Mouse (Mus musculus) MEL (cell line): ENCODE measurements around the gene Gm49721.
"Not testable (repeated sequence)": the region's sequence is repeated elsewhere in the genome, so short reads cannot be mapped to it uniquely, and the experiment has no call there.

ENCODE experiments used
- CHD1 ChIP-seq: IDR thresholded peaks from 2 replicates; pipeline ENCODE4 v1.6.1; 2012; ENCODE audit warnings: low read depth, mild to moderate bottlenecking, inconsistent platforms, low read length, improper control_type of control experiment
- CTCF ChIP-seq, 3 experiments: IDR thresholded peaks in 2 of 3; conservative IDR thresholded peaks in 1 of 3; 2 replicates each; pipeline ENCODE4 v1.5.1; 2011 to 2012; ENCODE audit warnings: low read length in 3 of 3, low read depth in 2 of 3, mild to moderate bottlenecking in 2 of 3, improper control_type of control experiment in 1 of 3, inconsistent platforms in 1 of 3, mixed read lengths in 1 of 3, moderate library complexity in 1 of 3; ENCODE audit not compliant: control insufficient read depth in 1 of 3, insufficient read depth in 1 of 3, poor library complexity in 1 of 3, severe bottlenecking in 1 of 3
- ELF1 ChIP-seq: IDR thresholded peaks from 2 replicates; pipeline ENCODE4 v1.6.1; 2014; ENCODE audit warnings: low read depth, mild to moderate bottlenecking, inconsistent platforms, low read length, improper control_type of control experiment, moderate library complexity
- EP300 ChIP-seq, 2 experiments: IDR thresholded peaks; 2 replicates each; pipeline ENCODE4 v1.6.1; 2011; ENCODE audit warnings: improper control_type of control experiment in 2 of 2, low read length in 2 of 2, low read depth in 1 of 2, mild to moderate bottlenecking in 1 of 2
- ETS1 ChIP-seq: IDR thresholded peaks from 2 replicates; pipeline ENCODE4 v1.6.1; 2012; ENCODE audit warnings: low read depth, mild to moderate bottlenecking, inconsistent platforms, low read length, improper control_type of control experiment, moderate library complexity
- GATA1 ChIP-seq: IDR thresholded peaks from 2 replicates; pipeline ENCODE4 v1.6.1; 2011; ENCODE audit warnings: low read depth, low read length, improper control_type of control experiment
- MAX ChIP-seq: IDR thresholded peaks from 2 replicates; pipeline ENCODE4 v1.6.1; 2011; ENCODE audit warnings: low read length, improper control_type of control experiment
- MYC ChIP-seq: IDR thresholded peaks from 2 replicates; pipeline ENCODE4 v1.6.1; 2011; ENCODE audit warnings: low read depth, mild to moderate bottlenecking, low read length, improper control_type of control experiment, moderate library complexity
- NRF1 ChIP-seq: IDR thresholded peaks from 2 replicates; pipeline ENCODE4 v1.6.1; 2014; ENCODE audit warnings: low read depth, mild to moderate bottlenecking, inconsistent platforms, low read length, improper control_type of control experiment, moderate library complexity; ENCODE audit not compliant: poor library complexity, insufficient read depth, severe bottlenecking
- POLR2A ChIP-seq, 2 experiments: IDR thresholded peaks; 2 replicates each; pipeline ENCODE4 v1.6.1; 2011 to 2012; ENCODE audit warnings: low read length in 2 of 2, mild to moderate bottlenecking in 2 of 2, control low read depth in 1 of 2, improper control_type of control experiment in 1 of 2, low read depth in 1 of 2, moderate library complexity in 1 of 2; ENCODE audit not compliant: control insufficient read depth in 1 of 2, insufficient read depth in 1 of 2, poor library complexity in 1 of 2
- TAL1 ChIP-seq: IDR thresholded peaks from 2 replicates; pipeline ENCODE4 v1.6.1; 2012; ENCODE audit warnings: mild to moderate bottlenecking, inconsistent platforms, low read length, moderate library complexity, mixed read lengths

- not testable (repeated sequence) for TF ChIP-seq POLR2A (IDR thresholded peaks at IDR 0.05; ENCODE audit: control insufficient read depth in 1 of 2, insufficient read depth in 1 of 2, low read depth in 1 of 2, low read length in 2 of 2, poor library complexity in 1 of 2); CTCF (IDR thresholded peaks at IDR 0.05 in 2 of 3, conservative IDR thresholded peaks at IDR 0.05 in 1 of 3; ENCODE audit: control insufficient read depth in 1 of 3, insufficient read depth in 1 of 3, low read depth in 2 of 3, low read length in 3 of 3, poor library complexity in 1 of 3, severe bottlenecking in 1 of 3); MYC; CHD1; EP300 (IDR thresholded peaks at IDR 0.05; ENCODE audit: low read depth in 1 of 2, low read length in 2 of 2); MAX; GATA1; NRF1; ETS1; ELF1; TAL1
Measured at GRCm38 (mm10) chr17:7014190-7014589, 35.5 kb downstream of the Gm49721 start.
